In genomic region chr11:95515376-95516323, GRCm38 (mm10) we compare ENCODE assay signal across 11 mouse cellular contexts. TPM values are rescaled to one million over a fixed set of nuclear protein-coding genes. Genes with fewer than 3 reads are reported as not detected.
DNase-seq lines count a peak whose midpoint lies in the region; ATAC-seq and TF ChIP-seq lines count a peak whose summit lies in the region.
"Had no signal": no experiment of that assay in that cellular context is flagged by ENCODE, and none has a peak within 500 bp of the region (broad histone marks: within the 10 kb centered on the region; RNA-seq: fewer than 3 reads in every experiment).

No protein-coding gene starts in this region.

- H3K27me3 ChIP-seq in intestine, embryonic 15.5 days (replicated peaks): peaks cover 51% of the 10 kb centered on the region
- peaks cover 47% of the 10 kb centered on the region for H3K27me3 ChIP-seq in intestine, postnatal 0 days (replicated peaks; ENCODE audit: control insufficient read depth, insufficient read depth, low read length)
- H3K27me3 ChIP-seq in embryonic facial prominence, embryonic 13.5 days: peaks cover 51% of the 10 kb centered on the region
- peaks cover 35% of the 10 kb centered on the region for H3K27me3 ChIP-seq in hindbrain, embryonic 14.5 days (ENCODE audit: control insufficient read depth, insufficient read depth, low read length)
- peaks cover 18% of the 10 kb centered on the region for H3K27me3 ChIP-seq in midbrain, postnatal 0 days (ENCODE audit: insufficient read depth, low read length)

- WGBS in intestine, embryonic 15.5 days: 54% methylated on average over 17 of the region's 17 CpGs
- 49% methylated on average over 17 of the region's 17 CpGs for WGBS in intestine, postnatal 0 days
- 47% methylated on average over 17 of the region's 17 CpGs for WGBS in embryonic facial prominence, embryonic 13.5 days
- WGBS in hindbrain, embryonic 14.5 days: 29% methylated on average over 17 of the region's 17 CpGs
- 38% methylated on average over 17 of the region's 17 CpGs for WGBS in midbrain, postnatal 0 days

- no peak overlapping the region for H3K27ac ChIP-seq in intestine, embryonic 15.5 days
- H3K27ac ChIP-seq in intestine, postnatal 0 days (ENCODE audit: low read depth, low read length): no peak overlapping the region
- peak overlapping the region; percentile 63 for H3K27ac ChIP-seq in embryonic facial prominence, embryonic 13.5 days
- H3K27ac ChIP-seq in hindbrain, embryonic 14.5 days: no peak overlapping the region
- H3K27ac ChIP-seq in midbrain, postnatal 0 days (ENCODE audit: low read depth, low read length): no peak overlapping the region

- no peaks in the 10 kb centered on the region for H3K9me3 ChIP-seq in intestine, embryonic 15.5 days
- no peaks in the 10 kb centered on the region for H3K9me3 ChIP-seq in intestine, postnatal 0 days (ENCODE audit: control insufficient read depth)
- no peaks in the 10 kb centered on the region for H3K9me3 ChIP-seq in embryonic facial prominence, embryonic 13.5 days
- H3K9me3 ChIP-seq in hindbrain, embryonic 14.5 days (ENCODE audit: control insufficient read depth, low read length): no peaks in the 10 kb centered on the region
- H3K9me3 ChIP-seq in midbrain, postnatal 0 days (ENCODE audit: low read length): no peaks in the 10 kb centered on the region

- no peaks in the 10 kb centered on the region for H3K36me3 ChIP-seq in intestine, embryonic 15.5 days
- H3K36me3 ChIP-seq in intestine, postnatal 0 days (ENCODE audit: control insufficient read depth, insufficient read depth): no peaks in the 10 kb centered on the region
- no peaks in the 10 kb centered on the region for H3K36me3 ChIP-seq in embryonic facial prominence, embryonic 13.5 days
- no peaks in the 10 kb centered on the region for H3K36me3 ChIP-seq in hindbrain, embryonic 14.5 days (replicated peaks; ENCODE audit: control insufficient read depth, insufficient read depth)
- no peaks in the 10 kb centered on the region for H3K36me3 ChIP-seq in midbrain, postnatal 0 days (ENCODE audit: insufficient read depth, low read length)

- no peak for ATAC-seq in intestine, embryonic 15.5 days
- ATAC-seq in intestine, postnatal 0 days: no peak
- ATAC-seq in embryonic facial prominence, embryonic 13.5 days (ENCODE audit: insufficient number of reproducible peaks, insufficient read depth, low FRiP score, low TSS enrichment, low read depth): no peak
- ATAC-seq in hindbrain, embryonic 14.5 days (ENCODE audit: low FRiP score): no peak
- no peak for ATAC-seq in midbrain, postnatal 0 days (ENCODE audit: low FRiP score)

- H3K9ac ChIP-seq in intestine, embryonic 15.5 days: no peak overlapping the region
- H3K9ac ChIP-seq in intestine, postnatal 0 days (ENCODE audit: low read depth, low read length): no peak overlapping the region
- no peak overlapping the region for H3K9ac ChIP-seq in embryonic facial prominence, embryonic 13.5 days
- no peak overlapping the region; the same call in 1 of the 2 replicates for H3K9ac ChIP-seq in hindbrain, embryonic 14.5 days
- no peak overlapping the region for H3K9ac ChIP-seq in midbrain, postnatal 0 days (replicated peaks; ENCODE audit: low read length, poor library complexity, severe bottlenecking)

- intact Hi-C loops in gastrocnemius, postnatal 36 days (cut with DNase I): no loop called here

- peaks cover 18% of the 10 kb centered on the region for H3K4me1 ChIP-seq in intestine, embryonic 15.5 days (replicated peaks)
- no peaks in the 10 kb centered on the region; the same call in 1 of the 2 replicates for H3K4me1 ChIP-seq in intestine, postnatal 0 days (replicated peaks; ENCODE audit: control insufficient read depth, insufficient read depth, low read length)
- peaks cover 61% of the 10 kb centered on the region for H3K4me1 ChIP-seq in embryonic facial prominence, embryonic 13.5 days
- peaks cover 16% of the 10 kb centered on the region for H3K4me1 ChIP-seq in hindbrain, embryonic 14.5 days (replicated peaks; ENCODE audit: control insufficient read depth, insufficient read depth, low read length)
- no peaks in the 10 kb centered on the region for H3K4me1 ChIP-seq in midbrain, postnatal 0 days (ENCODE audit: insufficient read depth, low read length)

- no peak overlapping the region for H3K4me3 ChIP-seq in intestine, embryonic 15.5 days (replicated peaks)
- no peak overlapping the region for H3K4me3 ChIP-seq in intestine, postnatal 0 days (ENCODE audit: low read depth, low read length)
- H3K4me3 ChIP-seq in embryonic facial prominence, embryonic 13.5 days: no peak overlapping the region
- peak overlapping the region; percentile 44; the same call in 1 of the 2 replicates for H3K4me3 ChIP-seq in hindbrain, embryonic 14.5 days (replicated peaks; ENCODE audit: low read length)
- no peak overlapping the region for H3K4me3 ChIP-seq in midbrain, postnatal 0 days (ENCODE audit: low read depth, low read length)

- H3K4me2 ChIP-seq in intestine, embryonic 15.5 days (replicated peaks): 0 out of 2 replicates have a peak overlapping the region, but pooled peaks have one; percentile 94
- no peak overlapping the region for H3K4me2 ChIP-seq in intestine, postnatal 0 days (replicated peaks; ENCODE audit: low read depth)
- peak overlapping the region; percentile 99; the same call in 1 of the 2 replicates for H3K4me2 ChIP-seq in embryonic facial prominence, embryonic 13.5 days
- peak overlapping the region; percentile 95; the same call in 1 of the 2 replicates for H3K4me2 ChIP-seq in hindbrain, embryonic 14.5 days (replicated peaks)
- H3K4me2 ChIP-seq in midbrain, postnatal 0 days (ENCODE audit: low read depth, low read length, poor library complexity, severe bottlenecking): peak overlapping the region; percentile 85; the same call in 1 of the 2 replicates

- no peak for TF ChIP-seq CTCF in intestine, postnatal 0 days (IDR thresholded peaks at IDR 0.05; ENCODE audit: low read depth)
- TF ChIP-seq CTCF in midbrain, postnatal 0 days (IDR thresholded peaks at IDR 0.05): no peak

- DNase-seq in hindbrain, embryonic 14.5 days (ENCODE audit: low spot score): no peak
- no peak for DNase-seq in midbrain, postnatal 0 days (ENCODE audit: low spot score)
- no peak for DNase-seq in gastrocnemius, postnatal 36 days
- no peak for DNase-seq in right cerebral cortex, adult 18-20 months
- DNase-seq: adrenal gland, postnatal 36 days; gastrocnemius, postnatal 25 days; kidney, adult 18-20 months; lung, postnatal 4 days had no signal

RNA-seq across cellular contexts. Expression of gene Nxph3, which starts 1.3 kb away (rescaled TPM):
- 0.46 and 0.58 TPM in 2 replicates for polyA plus RNA-seq in intestine, embryonic 15.5 days (2015; fragmentation: Nextera tagmentation; extraction: Ambion mirVana)
- 0.22 and 0.43 TPM in 2 replicates for polyA plus RNA-seq in intestine, postnatal 0 days (2015; fragmentation: Nextera tagmentation; extraction: Ambion mirVana)
- polyA plus RNA-seq in embryonic facial prominence, embryonic 13.5 days (2015; fragmentation: Nextera tagmentation; extraction: Ambion mirVana): 1.6 and 2.2 TPM in 2 replicates
- polyA plus RNA-seq in hindbrain, embryonic 14.5 days (2014; fragmentation: Nextera tagmentation; extraction: Ambion mirVana): 2.0 and 2.2 TPM in 2 replicates
- 22.3 and 22.8 TPM in 2 replicates for total RNA-seq in midbrain, postnatal 0 days (2014; rRNA removed)
- 5.1 and 5.6 TPM in 2 replicates for polyA plus RNA-seq in midbrain, postnatal 0 days (2015; fragmentation: Nextera tagmentation; extraction: Ambion mirVana)
- total RNA-seq in gastrocnemius, postnatal 36 days (2021): under 1 TPM; 0.15 to 0.20 TPM
